Mouse (Mus musculus): ENCODE measurements around the gene Gm9964.

- TF ChIP-seq CTCF (IDR thresholded peaks at IDR 0.05; ENCODE audit: borderline replicate concordance, control insufficient read depth, extremely low read depth, insufficient read depth, low read length, poor library complexity) (no peak), POLR2A (IDR thresholded peaks at IDR 0.05; ENCODE audit: control insufficient read depth, extremely low read depth, insufficient read depth, low read length, poor library complexity) (no peak)
Observed at GRCm38 (mm10) chr11:79325663-79326062, 29.0 kb upstream of the Gm9964 start.

Measured in thymus, adult 2 months (tissue).